Mouse (Mus musculus): ENCODE measurements at regions not wholly inside any gene's neighbourhood (a gene's known extent, or its start where the extent isn't known, plus 50 kb on each side); places are given as distances from the start of the nearest gene placed in this dataset.

DNA sequence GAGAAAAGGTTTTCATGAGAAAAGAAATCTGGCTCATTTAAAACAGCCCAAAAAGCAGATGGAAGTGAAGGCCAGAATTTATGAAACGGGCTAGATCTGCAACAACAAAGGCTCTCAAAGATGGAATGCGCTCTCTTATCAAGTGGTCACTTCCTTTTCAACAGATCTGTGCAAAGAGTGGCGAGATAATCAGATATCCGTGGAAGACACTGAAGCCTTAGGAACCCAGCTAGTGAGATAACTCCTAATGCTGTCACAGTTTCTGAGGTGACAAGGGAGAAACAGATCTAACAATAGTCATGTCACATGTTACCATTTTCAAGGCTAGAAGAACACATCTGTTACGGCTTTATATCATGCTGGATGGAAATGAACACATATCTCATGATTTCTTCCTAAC lies 107.1 kb downstream of the Tmco5 start:
- DNase-seq (ENCODE audit: low spot score) (no peak), ATAC-seq (no peak)
- H3K36me3 ChIP-seq (ENCODE audit: control insufficient read depth, insufficient read depth, low read length): no peaks in the 10 kb centered on the region
- H3K9ac ChIP-seq (ENCODE audit: low read length): no peak overlapping the region
- no peaks in the 10 kb centered on the region for H3K27me3 ChIP-seq (replicated peaks; ENCODE audit: control insufficient read depth, insufficient read depth, low read length)
- no peaks in the 10 kb centered on the region for H3K4me1 ChIP-seq (ENCODE audit: control insufficient read depth, insufficient read depth, low read length)
- WGBS: 80% methylated on average over 5 of the region's 5 CpGs
- H3K4me2 ChIP-seq (ENCODE audit: low read length): no peak overlapping the region
- no peak overlapping the region for H3K4me3 ChIP-seq (ENCODE audit: low read depth, low read length)
- no peak overlapping the region for H3K27ac ChIP-seq (ENCODE audit: low read depth, low read length)
- H3K9me3 ChIP-seq (replicated peaks; ENCODE audit: control insufficient read depth, low read length): no peaks in the 10 kb centered on the region

DNA sequence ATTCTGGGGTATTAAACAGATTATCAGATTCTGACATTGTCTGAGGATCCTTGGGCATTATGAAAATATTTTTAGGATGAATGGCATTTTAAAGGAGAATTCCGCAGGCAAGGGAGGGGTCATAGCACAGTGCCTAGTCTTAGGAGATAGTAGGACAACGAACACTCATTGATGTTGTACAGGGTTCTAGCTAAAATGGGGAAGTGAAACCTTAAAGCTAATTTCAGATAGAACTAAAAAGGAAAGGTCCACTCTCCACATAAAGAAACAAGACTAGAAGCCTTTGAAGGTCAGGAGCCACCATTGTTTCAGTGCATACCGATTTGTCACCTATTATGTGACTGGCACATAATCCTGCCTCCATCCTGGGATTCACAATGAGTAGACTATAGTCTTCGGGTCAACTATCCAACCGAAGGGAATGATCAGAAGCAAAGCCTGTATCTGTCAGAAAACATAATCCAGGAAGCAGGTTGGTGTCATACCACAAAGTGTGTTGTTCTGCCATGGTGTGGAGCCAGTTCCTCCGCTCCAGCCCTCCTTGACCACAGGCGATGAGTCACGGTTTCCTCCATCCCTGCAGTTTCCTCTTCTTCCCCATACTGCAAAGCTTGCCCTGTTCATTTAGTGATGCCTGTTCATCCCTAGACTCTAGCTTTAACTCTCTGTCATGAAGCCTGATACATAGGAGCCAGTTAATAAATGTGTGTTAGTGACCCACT lies 110.6 kb downstream of the Tmco5 start:
- Histone ChIP-seq H3K4me1 (ENCODE audit: control insufficient read depth, insufficient read depth, low read length) (no peaks in the 10 kb centered on the region), H3K9me3 (replicated peaks; ENCODE audit: control insufficient read depth, low read length) (no peaks in the 10 kb centered on the region), H3K4me2 (ENCODE audit: low read length) (no peak overlapping the region), H3K36me3 (ENCODE audit: control insufficient read depth, insufficient read depth, low read length) (no peaks in the 10 kb centered on the region), H3K27ac (ENCODE audit: low read depth, low read length) (no peak overlapping the region), H3K27me3 (replicated peaks; ENCODE audit: control insufficient read depth, insufficient read depth, low read length) (no peaks in the 10 kb centered on the region), H3K9ac (ENCODE audit: low read length) (no peak overlapping the region), H3K4me3 (ENCODE audit: low read depth, low read length) (no peak overlapping the region)
- 88% methylated on average over 8 of the region's 8 CpGs for WGBS
- ATAC-seq (no peak), DNase-seq (ENCODE audit: low spot score) (no peak)

DNA sequence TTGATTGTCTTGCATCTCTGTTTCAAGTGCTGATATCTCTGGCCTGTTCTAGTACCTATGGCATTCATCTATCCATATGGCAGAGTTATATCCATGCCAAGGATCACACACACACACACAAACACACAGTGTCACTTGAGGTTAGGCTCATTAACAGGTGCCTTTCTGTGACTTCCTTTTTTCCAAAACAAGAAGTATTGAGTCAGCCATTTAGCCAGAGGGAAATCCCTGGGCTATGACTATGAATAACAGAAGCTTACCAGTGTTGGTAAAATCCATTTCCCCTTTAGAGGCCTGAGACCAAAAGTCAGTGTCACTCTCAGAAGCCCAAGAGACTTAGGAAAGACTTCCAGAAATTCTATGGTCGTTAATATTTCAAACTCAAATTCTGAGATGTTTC lies 111.6 kb downstream of the Tmco5 start:
- Histone ChIP-seq H3K27ac (ENCODE audit: low read depth, low read length) (no peak overlapping the region), H3K9me3 (replicated peaks; ENCODE audit: control insufficient read depth, low read length) (no peaks in the 10 kb centered on the region), H3K27me3 (replicated peaks; ENCODE audit: control insufficient read depth, insufficient read depth, low read length) (no peaks in the 10 kb centered on the region), H3K4me3 (ENCODE audit: low read depth, low read length) (no peak overlapping the region), H3K4me2 (ENCODE audit: low read length) (no peak overlapping the region), H3K4me1 (ENCODE audit: control insufficient read depth, insufficient read depth, low read length) (no peaks in the 10 kb centered on the region), H3K36me3 (ENCODE audit: control insufficient read depth, insufficient read depth, low read length) (no peaks in the 10 kb centered on the region), H3K9ac (ENCODE audit: low read length) (no peak overlapping the region)
- 76% methylated on average over 1 of the region's 1 CpGs for WGBS
- ATAC-seq: no peak
- no peak for DNase-seq (ENCODE audit: low spot score)

DNA sequence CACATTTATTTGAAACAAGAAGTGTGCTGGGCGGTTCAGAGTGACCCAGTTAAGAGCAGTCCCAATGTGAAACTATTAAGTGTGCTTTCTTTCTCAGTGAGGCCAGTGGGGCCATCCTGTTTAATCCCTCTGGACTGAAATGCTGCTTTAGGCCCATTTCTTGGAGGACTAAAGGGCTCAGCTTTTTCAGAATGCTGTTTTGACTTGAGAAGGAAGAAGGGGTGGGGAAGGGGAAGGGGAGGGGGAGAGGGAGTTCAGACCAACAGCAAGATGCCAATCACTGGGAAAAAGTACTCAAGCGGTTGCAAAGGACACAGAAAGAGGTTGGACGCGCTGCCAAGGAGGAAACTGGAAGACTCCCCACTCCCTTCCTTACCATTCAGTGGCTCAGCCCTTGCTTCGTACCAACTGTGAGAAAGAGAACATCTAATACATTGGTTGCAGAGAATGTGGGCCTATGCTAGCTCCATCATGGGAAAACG lies 113.1 kb downstream of the Tmco5 start:
- Histone ChIP-seq H3K27me3 (replicated peaks; ENCODE audit: control insufficient read depth, insufficient read depth, low read length) (no peaks in the 10 kb centered on the region), H3K9me3 (replicated peaks; ENCODE audit: control insufficient read depth, low read length) (no peaks in the 10 kb centered on the region), H3K9ac (ENCODE audit: low read length) (no peak overlapping the region), H3K36me3 (ENCODE audit: control insufficient read depth, insufficient read depth, low read length) (no peaks in the 10 kb centered on the region), H3K27ac (ENCODE audit: low read depth, low read length) (no peak overlapping the region), H3K4me2 (ENCODE audit: low read length) (no peak overlapping the region), H3K4me3 (ENCODE audit: low read depth, low read length) (no peak overlapping the region), H3K4me1 (ENCODE audit: control insufficient read depth, insufficient read depth, low read length) (no peaks in the 10 kb centered on the region)
- ATAC-seq: no peak
- no peak for DNase-seq (ENCODE audit: low spot score)
- WGBS: 50% methylated on average over 6 of the region's 6 CpGs

DNA sequence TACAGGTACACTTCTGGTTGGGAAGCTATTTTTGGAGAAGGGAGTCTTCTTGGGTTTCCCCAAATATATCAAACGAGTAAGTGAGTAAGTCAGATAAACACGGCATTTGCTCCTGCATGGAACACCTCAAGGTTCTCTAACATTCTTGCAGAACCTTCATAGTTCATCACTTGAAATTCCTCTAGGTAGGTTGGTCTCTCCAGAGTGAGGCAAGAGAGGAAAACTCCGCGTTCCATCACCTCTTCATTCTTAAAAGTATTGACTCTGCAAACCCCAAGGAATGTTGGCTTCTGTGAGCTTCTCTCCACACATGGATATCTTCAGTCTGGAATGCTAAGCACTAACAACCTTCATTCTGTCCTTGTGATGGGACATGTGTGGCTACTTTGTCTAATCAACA lies 115.2 kb downstream of the Tmco5 start:
- H3K4me2 ChIP-seq (ENCODE audit: low read length): no peak overlapping the region
- no peaks in the 10 kb centered on the region for H3K27me3 ChIP-seq (replicated peaks; ENCODE audit: control insufficient read depth, insufficient read depth, low read length)
- no peaks in the 10 kb centered on the region for H3K4me1 ChIP-seq (ENCODE audit: control insufficient read depth, insufficient read depth, low read length)
- H3K36me3 ChIP-seq (ENCODE audit: control insufficient read depth, insufficient read depth, low read length): no peaks in the 10 kb centered on the region
- WGBS: 93% methylated on average over 4 of the region's 4 CpGs
- DNase-seq (ENCODE audit: low spot score) (no peak), ATAC-seq (no peak)
- H3K9me3 ChIP-seq (replicated peaks; ENCODE audit: control insufficient read depth, low read length): no peaks in the 10 kb centered on the region
- H3K4me3 ChIP-seq (ENCODE audit: low read depth, low read length): no peak overlapping the region
- no peak overlapping the region for H3K27ac ChIP-seq (ENCODE audit: low read depth, low read length)
- H3K9ac ChIP-seq (ENCODE audit: low read length): no peak overlapping the region

DNA sequence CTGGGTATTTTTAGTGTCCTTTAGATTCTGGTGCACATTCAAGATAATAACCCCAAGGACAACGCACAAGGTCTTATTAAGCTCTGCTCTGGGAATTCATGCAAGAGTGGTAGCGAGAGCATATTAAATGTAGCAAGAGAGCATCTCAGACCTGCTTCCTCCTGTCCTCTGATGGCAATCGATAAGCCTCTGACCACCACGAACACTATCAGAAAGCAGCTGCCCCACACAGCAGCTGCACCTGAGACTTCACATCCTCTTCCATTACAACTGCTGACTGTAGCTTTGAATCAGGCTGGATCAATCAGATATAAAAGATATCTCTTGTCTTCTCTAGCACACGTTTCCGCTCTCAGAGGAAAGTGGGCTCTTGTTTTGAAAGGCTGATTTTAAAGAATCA lies 117.8 kb downstream of the Tmco5 start:
- Histone ChIP-seq H3K9ac (ENCODE audit: low read length) (no peak overlapping the region), H3K4me1 (ENCODE audit: control insufficient read depth, insufficient read depth, low read length) (no peaks in the 10 kb centered on the region), H3K27me3 (replicated peaks; ENCODE audit: control insufficient read depth, insufficient read depth, low read length) (no peaks in the 10 kb centered on the region), H3K4me2 (ENCODE audit: low read length) (no peak overlapping the region), H3K36me3 (ENCODE audit: control insufficient read depth, insufficient read depth, low read length) (no peaks in the 10 kb centered on the region), H3K4me3 (ENCODE audit: low read depth, low read length) (no peak overlapping the region), H3K27ac (ENCODE audit: low read depth, low read length) (no peak overlapping the region), H3K9me3 (replicated peaks; ENCODE audit: control insufficient read depth, low read length) (no peaks in the 10 kb centered on the region)
- no peak for DNase-seq (ENCODE audit: low spot score)
- 42% methylated on average over 6 of the region's 6 CpGs for WGBS
- ATAC-seq: no peak

DNA sequence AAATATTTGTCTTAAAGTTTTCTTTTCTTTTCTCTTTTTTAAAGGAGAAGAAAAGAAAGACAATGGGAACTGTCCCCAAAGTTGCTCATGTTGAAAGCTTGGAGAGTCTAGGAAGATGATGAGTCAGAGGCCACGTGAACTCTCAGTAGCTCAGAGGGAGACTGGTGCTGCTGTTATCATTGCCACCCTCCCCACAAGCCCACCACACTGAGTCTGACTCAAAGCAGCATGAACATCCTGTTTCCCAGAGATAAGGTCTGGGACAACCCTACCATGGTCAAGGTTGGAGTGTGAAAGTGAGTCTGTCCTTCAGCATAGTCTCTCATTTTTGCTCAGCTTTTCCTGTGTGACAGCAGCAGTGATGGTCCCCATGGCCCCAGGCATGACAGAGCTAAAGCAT lies 120.3 kb downstream of the Tmco5 start:
- Histone ChIP-seq H3K4me1 (ENCODE audit: control insufficient read depth, insufficient read depth, low read length) (no peaks in the 10 kb centered on the region), H3K27ac (ENCODE audit: low read depth, low read length) (no peak overlapping the region), H3K9ac (ENCODE audit: low read length) (no peak overlapping the region), H3K36me3 (ENCODE audit: control insufficient read depth, insufficient read depth, low read length) (no peaks in the 10 kb centered on the region), H3K9me3 (replicated peaks; ENCODE audit: control insufficient read depth, low read length) (no peaks in the 10 kb centered on the region), H3K27me3 (replicated peaks; ENCODE audit: control insufficient read depth, insufficient read depth, low read length) (no peaks in the 10 kb centered on the region), H3K4me3 (ENCODE audit: low read depth, low read length) (no peak overlapping the region), H3K4me2 (ENCODE audit: low read length) (no peak overlapping the region)
- 79% methylated on average over 1 of the region's 1 CpGs for WGBS
- DNase-seq (ENCODE audit: low spot score): no peak
- no peak for ATAC-seq

DNA sequence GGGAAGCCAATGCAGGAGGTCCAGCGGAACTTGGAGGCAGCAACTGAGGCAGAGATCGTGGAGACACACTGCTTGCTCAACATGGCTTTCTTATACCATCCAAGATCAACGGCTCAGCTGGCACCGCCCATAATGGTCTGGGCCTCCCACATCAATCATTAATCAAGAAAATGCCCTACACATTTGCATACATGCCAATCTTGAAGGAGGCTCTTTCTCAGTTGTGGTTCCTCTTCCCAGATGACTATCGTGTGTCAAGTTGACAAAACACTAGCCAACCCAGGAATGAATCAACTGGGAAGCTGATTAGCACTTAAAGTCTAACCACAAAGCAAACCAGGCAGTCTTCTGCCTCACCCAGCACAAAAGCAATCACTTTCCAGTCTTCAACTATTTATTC lies 121.1 kb downstream of the Tmco5 start:
- WGBS: 79% methylated on average over 5 of the region's 5 CpGs
- no peak for DNase-seq (ENCODE audit: low spot score)
- no peak for ATAC-seq
- Histone ChIP-seq H3K4me1 (ENCODE audit: control insufficient read depth, insufficient read depth, low read length) (no peaks in the 10 kb centered on the region), H3K4me2 (ENCODE audit: low read length) (no peak overlapping the region), H3K27me3 (replicated peaks; ENCODE audit: control insufficient read depth, insufficient read depth, low read length) (no peaks in the 10 kb centered on the region), H3K27ac (ENCODE audit: low read depth, low read length) (no peak overlapping the region), H3K36me3 (ENCODE audit: control insufficient read depth, insufficient read depth, low read length) (no peaks in the 10 kb centered on the region), H3K4me3 (ENCODE audit: low read depth, low read length) (no peak overlapping the region), H3K9ac (ENCODE audit: low read length) (no peak overlapping the region), H3K9me3 (replicated peaks; ENCODE audit: control insufficient read depth, low read length) (no peaks in the 10 kb centered on the region)

DNA sequence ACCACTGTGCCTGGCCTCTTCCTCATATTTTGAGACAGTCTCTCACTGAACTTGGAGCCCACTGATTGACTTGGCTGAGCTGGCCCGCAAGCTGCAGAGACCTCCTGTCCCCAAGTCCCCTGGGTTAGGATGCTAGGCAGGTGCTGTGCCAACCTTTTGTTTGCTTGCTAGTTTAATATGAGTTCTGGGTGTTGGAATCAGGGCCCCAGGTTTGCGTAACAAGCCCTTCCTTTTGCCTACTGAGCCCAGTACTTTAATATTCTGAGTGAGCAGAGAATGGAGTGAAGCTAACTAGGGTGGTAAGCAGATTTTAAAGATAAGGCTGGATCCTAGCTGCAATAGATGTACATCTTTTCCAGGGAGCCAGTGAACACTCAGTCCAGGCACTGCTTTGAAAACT lies 117.2 kb upstream of the Spred1 start:
- no peak for ATAC-seq
- Histone ChIP-seq H3K27me3 (replicated peaks; ENCODE audit: control insufficient read depth, insufficient read depth, low read length) (no peaks in the 10 kb centered on the region), H3K36me3 (ENCODE audit: control insufficient read depth, insufficient read depth, low read length) (no peaks in the 10 kb centered on the region), H3K9ac (ENCODE audit: low read length) (no peak overlapping the region), H3K27ac (ENCODE audit: low read depth, low read length) (no peak overlapping the region), H3K4me2 (ENCODE audit: low read length) (no peak overlapping the region), H3K4me3 (ENCODE audit: low read depth, low read length) (no peak overlapping the region), H3K9me3 (replicated peaks; ENCODE audit: control insufficient read depth, low read length) (no peaks in the 10 kb centered on the region), H3K4me1 (ENCODE audit: control insufficient read depth, insufficient read depth, low read length) (no peaks in the 10 kb centered on the region)
- 94% methylated on average over 2 of the region's 2 CpGs for WGBS
- no peak for DNase-seq (ENCODE audit: low spot score)
